Mouse (Mus musculus) forelimb bud, embryonic 11.5 days (tissue): ENCODE data around the gene Zfp961.
"Not testable (repeated sequence)": the region's sequence is repeated elsewhere in the genome, so short reads cannot be mapped to it uniquely, and the experiment has no call there.

Source experiments
- DNase-seq: peaks from one replicate; pipeline ENCODE4 v3.0.0-alpha.2; 2012; ENCODE audit warnings: low read depth, low spot score

The Zfp961 gene

GRCm38 (mm10) chr8:72017339-72017738 is 66.5 kb downstream of the Zfp961 start:
- not testable (repeated sequence) for DNase-seq

DNA sequence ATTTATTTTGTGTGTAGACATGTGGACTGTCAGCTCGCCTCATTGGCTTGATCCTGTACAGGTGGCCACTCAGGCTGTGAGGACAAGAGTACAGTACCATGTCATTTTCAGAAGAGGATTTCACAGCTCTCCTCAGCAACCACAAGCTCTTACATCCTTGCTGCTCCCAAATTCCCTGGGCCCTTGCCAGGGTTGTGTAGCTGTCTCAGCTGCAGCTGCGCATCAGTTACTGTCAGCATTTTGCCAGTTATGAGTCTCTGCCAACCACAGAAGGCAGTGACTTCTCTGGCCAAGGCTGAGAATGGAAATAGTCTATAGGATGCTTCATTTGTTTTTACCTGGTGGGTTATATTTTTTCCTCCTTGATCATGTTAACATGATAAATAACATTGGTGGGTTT is 67.3 kb downstream of the Zfp961 start:
- DNase-seq = no peak

GRCm38 (mm10) chr8:72019022-72019421 is 68.2 kb downstream of the Zfp961 start:
- not testable (repeated sequence) for DNase-seq

- no peak for DNase-seq
These were observed 69.0 kb downstream of the Zfp961 start for GRCm38 (mm10) chr8:72019816-72020215.

- not testable (repeated sequence) for DNase-seq
These were observed 74.0 kb downstream of the Zfp961 start for GRCm38 (mm10) chr8:72024886-72025285.

GRCm38 (mm10) chr8:72032926-72033325 is 82.1 kb downstream of the Zfp961 start:
- DNase-seq = not testable (repeated sequence)

GRCm38 (mm10) chr8:72040918-72041317 is 90.1 kb downstream of the Zfp961 start, which contains the start of gene Olfr372:
Gene Olfr372 (plus strand): TSS chr8:72041218.
- DNase-seq = not testable (repeated sequence)

DNA sequence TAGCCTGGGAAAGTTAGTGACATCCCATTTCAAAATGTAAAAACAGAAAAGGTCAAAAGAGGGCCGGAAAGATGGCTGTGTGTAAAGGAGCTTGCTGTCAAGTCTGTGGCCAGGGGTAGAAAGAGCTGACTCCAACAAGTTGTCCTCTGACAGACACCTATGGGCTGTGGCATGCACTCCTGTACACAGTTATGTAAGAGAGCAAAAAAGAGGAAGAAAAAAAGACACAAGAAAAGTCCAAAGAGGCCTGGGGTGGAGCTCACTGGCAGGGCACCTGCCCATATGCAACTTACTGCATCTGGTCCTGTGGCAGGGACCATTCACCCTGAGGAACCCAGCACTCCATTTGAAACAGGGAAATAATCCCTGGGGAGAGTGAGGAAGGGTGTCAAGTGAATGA is 91.7 kb downstream of the Zfp961 start:
- no peak for DNase-seq
